Mouse (Mus musculus) heart, embryonic 16.5 days (tissue): ENCODE data around the gene Cdx4. TPM values are rescaled to one million over a fixed set of nuclear protein-coding genes. Genes with fewer than 3 reads are reported as not detected.

Experiments used
- ATAC-seq: fragments of 200-750 bp; cut with Nextera tagmentation; replicated peaks from 2 replicates; pipeline ENCODE4 v1.8.0; 2017; ENCODE audit warnings: moderate number of reproducible peaks; ENCODE audit not compliant: insufficient read depth, low FRiP score; ENCODE audit errors: extremely low read depth
- H3K27ac ChIP-seq: fragments of 300-500 bp; sonication (generic); 2 replicates; pipeline ENCODE4 v1.5.1; 2014; ENCODE audit warnings: mild to moderate bottlenecking, low read length, control low read depth, moderate library complexity
- H3K27me3 ChIP-seq: fragments of 300-500 bp; sonication (generic); 2 replicates; pipeline ENCODE4 v1.6.1; 2014; ENCODE audit warnings: low read length, mixed read lengths; ENCODE audit not compliant: control insufficient read depth, insufficient read depth
- H3K36me3 ChIP-seq: fragments of 300-500 bp; sonication (generic); 2 replicates; pipeline ENCODE4 v1.6.1; 2014; ENCODE audit not compliant: control insufficient read depth, insufficient read depth
- H3K4me1 ChIP-seq: fragments of 300-500 bp; sonication (generic); 2 replicates; pipeline ENCODE4 v1.6.1; 2014; ENCODE audit warnings: low read length, mixed read lengths; ENCODE audit not compliant: control insufficient read depth, insufficient read depth
- H3K4me2 ChIP-seq: fragments of 300-500 bp; sonication (generic); 2 replicates; pipeline ENCODE4 v1.6.1; 2014; ENCODE audit warnings: low read depth, mild to moderate bottlenecking, control low read depth, low read length
- H3K4me3 ChIP-seq: fragments of 300-500 bp; sonication (generic); 2 replicates; pipeline ENCODE4 v1.5.1; 2014; ENCODE audit warnings: mild to moderate bottlenecking, control low read depth, low read length
- H3K9ac ChIP-seq: fragments of 300-500 bp; sonication (generic); 2 replicates; pipeline ENCODE4 v1.6.1; 2014; ENCODE audit warnings: low read length, control low read depth
- H3K9me3 ChIP-seq: fragments of 300-500 bp; sonication (generic); replicated peaks from 2 replicates; pipeline ENCODE4 v1.6.1; 2016; ENCODE audit warnings: low read length; ENCODE audit not compliant: control insufficient read depth
- WGBS: fragments of 180-500 bp; shearing (Covaris S2); extraction: QIAGEN DNeasy Blood & Tissue Kit; methylation state at CpG from one replicate; pipeline ENCODE4 v1.1.7; 2014; 5-methylcytosine and 5-hydroxymethylcytosine counted together
- polyA plus RNA-seq: library from polyadenylated mRNA; unstranded; fragments of >200 nt; fragmentation: Nextera tagmentation; extraction: Ambion mirVana; gene quantifications from 2 replicates; pipeline ENCODE4 v1.2.1, GENCODE M21; 2015

The Cdx4 gene
- polyA plus RNA-seq, 1 experiment from 2014 or later: not detected

DNA sequence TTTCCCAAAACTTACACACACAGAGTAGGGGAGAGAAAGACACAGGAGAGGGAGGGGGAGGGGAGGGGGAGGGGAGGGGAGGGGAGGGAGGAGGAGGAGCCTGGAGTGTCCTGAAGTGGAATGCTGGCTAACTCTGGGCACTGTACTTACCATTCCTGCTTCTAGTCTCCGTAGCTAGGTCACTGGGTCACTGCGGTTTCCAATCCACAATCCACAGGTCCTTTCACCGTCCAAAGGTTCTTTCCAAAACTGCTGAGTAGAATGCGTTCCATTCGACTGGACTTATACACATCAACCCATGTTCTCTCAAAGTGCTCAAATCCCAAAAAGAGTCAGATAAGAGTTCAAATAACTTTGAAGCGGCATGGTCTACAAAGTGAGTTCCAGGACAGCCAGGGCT, 7.1 kb upstream of the Cdx4 start:
- Histone ChIP-seq H3K36me3 (no peaks in the 10 kb centered on the region), H3K4me2 (no peak overlapping the region), H3K4me3 (no peak overlapping the region), H3K4me1 (no peaks in the 10 kb centered on the region), H3K27me3 (peaks cover 40% of the 10 kb centered on the region), H3K9ac (no peak overlapping the region), H3K27ac (no peak overlapping the region), H3K9me3 (no peaks in the 10 kb centered on the region)
- no peak for ATAC-seq
- 74% methylated on average over 6 of the region's 6 CpGs for WGBS

GRCm38 (mm10) chrX:103325900-103326299, 4.7 kb downstream of the Cdx4 start:
- H3K36me3 ChIP-seq: no peaks in the 10 kb centered on the region
- ATAC-seq: no peak
- no peak overlapping the region for H3K4me3 ChIP-seq
- peaks cover 56% of the 10 kb centered on the region for H3K27me3 ChIP-seq
- no peak overlapping the region for H3K27ac ChIP-seq
- no peaks in the 10 kb centered on the region for H3K4me1 ChIP-seq
- H3K9ac ChIP-seq: no peak overlapping the region
- WGBS: 64% methylated on average over 3 of the region's 3 CpGs
- no peaks in the 10 kb centered on the region for H3K9me3 ChIP-seq
- H3K4me2 ChIP-seq: no peak overlapping the region

DNA sequence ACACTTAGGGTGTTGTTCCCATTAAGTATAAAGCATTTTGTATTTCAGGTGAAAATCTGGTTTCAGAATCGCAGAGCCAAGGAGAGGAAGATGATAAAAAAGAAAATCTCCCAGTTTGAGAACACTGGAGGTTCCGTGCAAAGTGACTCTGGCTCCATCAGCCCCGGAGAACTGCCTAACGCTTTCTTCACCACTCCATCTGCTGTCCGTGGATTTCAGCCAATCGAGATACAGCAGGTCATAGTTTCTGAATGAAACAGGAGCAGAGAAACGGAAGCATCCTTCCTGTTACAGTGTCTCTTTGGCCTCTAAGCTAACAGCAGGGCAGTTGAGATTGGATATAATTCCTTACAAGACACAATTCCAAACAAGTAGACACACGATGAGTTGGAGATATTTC, 8.2 kb downstream of the Cdx4 start:
- Histone ChIP-seq H3K4me1 (no peaks in the 10 kb centered on the region), H3K27ac (no peak overlapping the region), H3K9ac (no peak overlapping the region), H3K9me3 (no peaks in the 10 kb centered on the region), H3K27me3 (peaks cover 33% of the 10 kb centered on the region), H3K36me3 (no peaks in the 10 kb centered on the region), H3K4me2 (no peak overlapping the region), H3K4me3 (no peak overlapping the region)
- 56% methylated on average over 8 of the region's 8 CpGs for WGBS
- ATAC-seq: no peak

GRCm38 (mm10) chrX:103331125-103331858, 10.1 kb downstream of the Cdx4 start:
- H3K9ac ChIP-seq: no peak overlapping the region
- ATAC-seq: no peak
- H3K4me3 ChIP-seq: no peak overlapping the region
- no peaks in the 10 kb centered on the region for H3K9me3 ChIP-seq
- H3K4me1 ChIP-seq: no peaks in the 10 kb centered on the region
- H3K36me3 ChIP-seq: no peaks in the 10 kb centered on the region
- H3K27me3 ChIP-seq: peaks cover 26% of the 10 kb centered on the region
- no peak overlapping the region for H3K4me2 ChIP-seq
- H3K27ac ChIP-seq: no peak overlapping the region
- WGBS: 44% methylated on average over 5 of the region's 5 CpGs

DNA sequence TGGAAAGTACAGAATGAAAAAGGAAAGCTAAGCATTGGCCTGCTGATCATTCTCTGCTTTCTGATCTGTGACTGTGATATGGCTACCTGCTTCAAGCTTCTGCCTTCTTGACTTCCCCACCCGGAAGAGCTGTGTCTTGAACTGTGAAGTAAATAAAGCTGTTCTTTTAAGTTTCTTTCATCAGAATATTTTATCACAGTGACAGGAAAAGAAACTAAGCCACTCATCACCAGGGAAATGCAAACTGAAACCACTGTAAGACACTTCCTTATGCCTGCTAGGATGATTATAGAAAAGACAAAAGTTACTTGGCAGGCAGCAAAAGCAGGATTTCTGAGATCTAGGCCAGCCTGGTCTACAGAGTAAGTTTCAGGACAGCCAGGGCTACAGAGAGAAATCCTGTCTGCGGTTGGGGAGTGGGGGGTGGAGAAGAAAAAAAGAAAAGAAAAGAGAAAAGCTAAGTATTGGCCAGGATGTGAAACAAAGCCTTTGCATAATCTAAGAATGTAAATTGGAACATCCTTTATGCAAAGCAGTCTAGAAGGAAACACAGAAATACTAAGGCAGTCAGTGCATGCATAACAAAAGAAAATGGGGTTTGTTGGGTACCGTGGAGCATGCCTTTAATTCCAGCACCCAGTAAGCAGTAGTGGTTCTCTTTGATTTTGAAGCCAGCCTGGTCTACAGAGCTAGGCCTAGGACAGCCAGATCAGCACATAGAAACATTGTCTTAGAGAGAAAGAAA, 20.3 kb downstream of the Cdx4 start:
- no peak overlapping the region for H3K27ac ChIP-seq
- H3K27me3 ChIP-seq: peaks cover 4% of the 10 kb centered on the region; the same call in 1 of the 2 replicates
- no peaks in the 10 kb centered on the region for H3K4me1 ChIP-seq
- WGBS: 55% methylated on average over 3 of the region's 3 CpGs
- H3K9ac ChIP-seq: no peak overlapping the region
- no peaks in the 10 kb centered on the region for H3K9me3 ChIP-seq
- H3K4me3 ChIP-seq: no peak overlapping the region
- H3K4me2 ChIP-seq: no peak overlapping the region
- no peaks in the 10 kb centered on the region for H3K36me3 ChIP-seq
- no peak for ATAC-seq

DNA sequence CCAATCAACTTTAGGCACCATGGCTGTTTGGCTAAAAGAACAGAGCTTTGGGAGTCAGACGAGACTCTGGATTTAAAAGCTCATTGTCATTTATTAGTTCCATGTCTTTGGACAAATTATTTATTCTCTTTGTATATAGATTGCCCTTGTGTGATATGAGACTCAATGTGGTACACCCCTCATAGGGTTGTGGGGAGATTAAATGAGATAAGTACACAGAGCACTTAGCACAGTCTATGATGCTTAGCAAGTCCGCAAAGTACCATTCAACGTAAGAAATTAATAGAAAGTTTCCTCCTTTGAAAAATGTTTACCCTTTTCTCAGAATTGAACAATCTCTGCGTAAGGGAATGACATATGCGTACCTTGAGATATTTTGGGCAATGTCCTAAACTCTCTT, 34.6 kb downstream of the Cdx4 start:
- H3K4me1 ChIP-seq: peaks cover 2% of the 10 kb centered on the region; the same call in 1 of the 2 replicates
- H3K4me3 ChIP-seq: peak overlapping the region; percentile 66
- H3K9me3 ChIP-seq: no peaks in the 10 kb centered on the region
- H3K9ac ChIP-seq: no peak overlapping the region
- WGBS: 44% methylated on average over 5 of the region's 5 CpGs
- H3K27ac ChIP-seq: no peak overlapping the region
- no peaks in the 10 kb centered on the region for H3K36me3 ChIP-seq
- peak overlapping the region; percentile 73 for H3K4me2 ChIP-seq
- H3K27me3 ChIP-seq: peaks cover 38% of the 10 kb centered on the region
- no peak for ATAC-seq

DNA sequence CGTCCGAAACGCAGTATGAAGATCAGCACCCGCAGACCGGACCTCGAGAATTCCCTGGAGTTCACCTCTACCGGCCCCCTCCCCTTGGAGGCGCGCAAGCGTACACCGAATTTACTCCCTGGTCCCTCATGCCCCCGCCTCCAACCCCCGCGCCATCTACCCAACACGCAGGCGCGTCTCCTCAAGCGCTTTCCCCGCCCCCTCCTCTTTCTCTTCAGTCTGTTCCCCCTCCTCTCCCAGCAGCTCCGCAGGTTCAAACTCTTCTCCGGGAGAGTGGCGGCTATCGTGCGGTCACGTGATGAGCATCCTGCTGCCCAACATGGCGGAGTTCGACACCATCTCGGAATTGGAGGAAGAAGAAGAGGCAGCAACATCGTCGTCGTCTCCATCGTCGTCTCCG, 35.1 kb downstream of the Cdx4 start, which contains the start of gene Chic1:
TSS of gene Chic1 (plus strand) at position 190 of the 400 bp plus-strand sequence.
- Histone ChIP-seq H3K36me3 (no peaks in the 10 kb centered on the region), H3K4me3 (peak within 1 kb of the TSS; percentile 66), H3K4me1 (peaks cover 2% of the 10 kb centered on the region; the same call in 1 of the 2 replicates), H3K9ac (peak within 1 kb of the TSS; percentile 68), H3K27ac (no peak within 1 kb of the TSS), H3K27me3 (peaks cover 35% of the 10 kb centered on the region), H3K9me3 (no peaks in the 10 kb centered on the region), H3K4me2 (peak within 1 kb of the TSS; percentile 73)
- WGBS: 8% methylated on average over 34 of the region's 34 CpGs
- ATAC-seq: peak; percentile 87

DNA sequence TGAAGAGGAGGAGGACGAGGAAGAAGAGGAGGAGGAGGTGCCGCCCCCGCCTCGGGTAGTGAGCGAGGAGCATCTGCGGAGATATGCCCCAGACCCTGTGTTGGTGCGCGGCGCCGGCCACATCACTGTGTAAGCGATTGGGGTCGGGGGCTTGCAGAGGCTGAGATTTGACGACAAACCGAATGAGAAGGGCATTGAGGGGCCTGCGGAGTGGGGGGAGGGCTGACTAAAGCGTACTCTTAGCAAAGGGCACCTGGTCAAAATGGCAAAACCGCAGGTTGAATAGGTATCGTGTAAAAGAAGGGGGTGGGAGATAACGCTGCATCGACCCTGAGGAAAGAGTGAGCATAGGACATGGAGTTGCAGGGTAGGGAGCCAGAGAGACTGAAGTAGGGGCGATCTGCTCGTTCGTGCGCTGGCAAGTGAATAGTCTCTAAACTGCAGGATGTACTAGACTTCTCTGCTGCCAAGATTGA, 35.6 kb downstream of the Cdx4 start:
- H3K9ac ChIP-seq: peak overlapping the region; percentile 68
- peaks cover 35% of the 10 kb centered on the region for H3K27me3 ChIP-seq
- no peaks in the 10 kb centered on the region for H3K9me3 ChIP-seq
- 8% methylated on average over 24 of the region's 24 CpGs for WGBS
- H3K4me2 ChIP-seq: peak overlapping the region; percentile 73
- no peaks in the 10 kb centered on the region for H3K36me3 ChIP-seq
- ATAC-seq: no peak; the same call in 1 of the 2 replicates
- peaks cover 2% of the 10 kb centered on the region; the same call in 1 of the 2 replicates for H3K4me1 ChIP-seq
- H3K27ac ChIP-seq: no peak overlapping the region
- peak overlapping the region; percentile 66 for H3K4me3 ChIP-seq

DNA sequence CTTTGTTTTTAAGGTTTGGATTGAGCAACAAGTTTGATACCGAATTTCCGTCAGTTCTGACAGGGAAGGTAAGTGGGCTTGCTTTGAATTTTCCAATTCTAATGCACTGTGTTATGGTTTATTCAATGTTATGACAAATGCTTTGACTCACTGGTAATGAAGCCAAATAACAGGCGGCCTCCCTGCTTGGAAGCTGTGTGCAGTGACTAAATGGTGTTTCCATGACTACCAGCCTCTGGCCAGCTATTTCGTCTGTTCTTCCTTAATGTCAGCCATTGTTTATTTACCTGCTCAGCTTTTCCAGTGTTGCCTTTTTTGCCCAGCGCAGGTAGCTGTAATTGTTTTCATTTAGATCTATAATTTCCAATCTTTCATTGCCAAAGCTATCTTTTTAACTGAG, 45.0 kb downstream of the Cdx4 start:
- no peaks in the 10 kb centered on the region for H3K9me3 ChIP-seq
- H3K4me1 ChIP-seq: no peaks in the 10 kb centered on the region
- H3K9ac ChIP-seq: no peak overlapping the region
- no peak overlapping the region for H3K27ac ChIP-seq
- H3K27me3 ChIP-seq: peaks cover 4% of the 10 kb centered on the region; the same call in 1 of the 2 replicates
- H3K36me3 ChIP-seq: no peaks in the 10 kb centered on the region
- no peak overlapping the region for H3K4me3 ChIP-seq
- 62% methylated on average over 5 of the region's 5 CpGs for WGBS
- ATAC-seq: no peak
- H3K4me2 ChIP-seq: no peak overlapping the region
